Mouse (Mus musculus): ENCODE data around the gene Gm36210. TPM values are rescaled to one million over a fixed set of nuclear protein-coding genes. Genes with fewer than 3 reads are reported as not detected.

Gene Gm36210
- polyA plus RNA-seq, 1 experiment from 2014 or later, result not detected

DNA sequence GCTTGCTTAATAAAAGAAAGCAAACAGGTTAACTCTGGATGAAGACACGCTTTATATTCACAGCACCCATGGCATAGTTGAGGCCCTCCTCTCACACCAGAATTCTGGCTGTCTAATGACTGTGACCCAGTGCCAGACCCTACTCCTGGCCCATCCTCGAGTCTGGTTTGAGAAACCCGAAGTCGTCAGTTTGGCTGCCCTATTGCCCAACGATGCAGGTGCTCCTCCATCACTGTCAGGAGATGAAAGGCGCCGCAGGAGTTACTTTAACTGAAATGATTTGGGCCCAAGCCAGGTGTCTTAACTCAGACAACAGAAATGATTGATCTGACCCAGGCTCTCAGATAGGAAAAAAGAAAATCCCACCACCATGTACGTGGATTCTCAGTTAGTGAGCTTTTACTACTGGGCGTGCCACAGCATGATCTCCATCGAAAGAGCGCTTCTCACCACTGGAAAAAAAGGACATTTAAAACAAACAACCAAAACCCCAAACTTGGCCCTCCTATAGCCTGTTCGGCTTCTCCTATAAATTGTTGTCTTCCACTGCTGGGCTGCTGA is 46.8 kb downstream of the Gm36210 start:
- Histone ChIP-seq H3K4me2 (ENCODE audit: low read depth, low read length) (no peak overlapping the region), H3K36me3 (ENCODE audit: control insufficient read depth, insufficient read depth, low read length) (no peaks in the 10 kb centered on the region), H3K27me3 (ENCODE audit: control insufficient read depth, insufficient read depth, low read depth, low read length) (no peaks in the 10 kb centered on the region), H3K9ac (ENCODE audit: low read length) (no peak overlapping the region), H3K4me1 (replicated peaks; ENCODE audit: control insufficient read depth, insufficient read depth, low read length) (peaks cover 9% of the 10 kb centered on the region), H3K4me3 (ENCODE audit: low read length) (no peak overlapping the region), H3K27ac (ENCODE audit: low read length) (no peak overlapping the region), H3K9me3 (ENCODE audit: control insufficient read depth, low read length) (no peaks in the 10 kb centered on the region)
- WGBS, result 29% methylated on average over 12 of the region's 12 CpGs
- no peak for ATAC-seq (ENCODE audit: low read depth)

DNA sequence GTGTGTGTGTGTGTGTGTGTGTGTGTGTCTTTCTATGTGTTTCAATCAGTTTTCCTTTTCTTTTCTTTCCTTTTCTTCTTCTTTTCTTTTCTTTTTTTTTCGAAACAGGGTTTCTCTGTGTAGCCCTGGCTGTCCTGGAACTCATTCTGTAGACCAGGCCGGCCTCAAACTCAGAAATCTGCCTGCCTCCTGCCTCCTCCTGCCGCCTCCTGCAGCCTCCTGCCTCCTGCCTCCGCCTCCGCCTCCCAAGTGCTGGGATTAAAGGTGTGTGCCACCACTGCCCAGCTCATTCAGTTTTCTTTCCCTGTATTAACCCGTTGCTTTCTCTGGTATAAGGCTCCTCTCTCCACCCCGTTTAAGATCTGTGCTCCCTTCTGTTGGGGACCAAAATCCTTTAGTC is 49.0 kb downstream of the Gm36210 start:
- 54% methylated on average over 7 of the region's 7 CpGs for WGBS
- Histone ChIP-seq H3K27ac (ENCODE audit: low read length) (no peak overlapping the region), H3K9me3 (ENCODE audit: control insufficient read depth, low read length) (no peaks in the 10 kb centered on the region), H3K27me3 (ENCODE audit: control insufficient read depth, insufficient read depth, low read depth, low read length) (no peaks in the 10 kb centered on the region), H3K36me3 (ENCODE audit: control insufficient read depth, insufficient read depth, low read length) (no peaks in the 10 kb centered on the region), H3K4me2 (ENCODE audit: low read depth, low read length) (no peak overlapping the region), H3K9ac (ENCODE audit: low read length) (no peak overlapping the region), H3K4me3 (ENCODE audit: low read length) (no peak overlapping the region), H3K4me1 (replicated peaks; ENCODE audit: control insufficient read depth, insufficient read depth, low read length) (no peaks in the 10 kb centered on the region)
- ATAC-seq (ENCODE audit: low read depth), result no peak

DNA sequence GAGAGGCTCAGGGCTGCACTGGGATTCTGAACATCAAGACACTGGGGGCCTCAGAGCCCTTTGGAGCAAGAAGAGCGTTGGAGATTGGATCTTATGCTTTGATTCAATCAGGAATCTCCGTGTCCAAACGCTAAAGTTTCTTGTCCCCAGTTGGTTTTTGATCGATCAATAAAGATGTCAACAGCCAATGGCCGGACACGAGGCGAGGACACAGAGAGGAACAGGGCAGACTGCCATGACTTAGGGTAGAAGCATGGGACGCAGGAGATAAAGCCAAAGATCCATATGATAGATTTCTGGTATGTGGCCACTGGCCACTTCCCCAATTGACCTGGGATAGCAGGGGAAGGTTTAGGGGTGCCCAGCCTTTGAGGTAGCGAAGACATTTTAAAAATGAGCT is 49.8 kb downstream of the Gm36210 start:
- no peaks in the 10 kb centered on the region for H3K4me1 ChIP-seq (replicated peaks; ENCODE audit: control insufficient read depth, insufficient read depth, low read length)
- H3K4me2 ChIP-seq (ENCODE audit: low read depth, low read length), result no peak overlapping the region
- H3K36me3 ChIP-seq (ENCODE audit: control insufficient read depth, insufficient read depth, low read length), result no peaks in the 10 kb centered on the region
- no peak for ATAC-seq (ENCODE audit: low read depth)
- H3K9ac ChIP-seq (ENCODE audit: low read length), result no peak overlapping the region
- H3K9me3 ChIP-seq (ENCODE audit: control insufficient read depth, low read length), result no peaks in the 10 kb centered on the region
- 85% methylated on average over 9 of the region's 9 CpGs for WGBS
- H3K27me3 ChIP-seq (ENCODE audit: control insufficient read depth, insufficient read depth, low read depth, low read length), result no peaks in the 10 kb centered on the region
- no peak overlapping the region for H3K4me3 ChIP-seq (ENCODE audit: low read length)
- H3K27ac ChIP-seq (ENCODE audit: low read length), result no peak overlapping the region

DNA sequence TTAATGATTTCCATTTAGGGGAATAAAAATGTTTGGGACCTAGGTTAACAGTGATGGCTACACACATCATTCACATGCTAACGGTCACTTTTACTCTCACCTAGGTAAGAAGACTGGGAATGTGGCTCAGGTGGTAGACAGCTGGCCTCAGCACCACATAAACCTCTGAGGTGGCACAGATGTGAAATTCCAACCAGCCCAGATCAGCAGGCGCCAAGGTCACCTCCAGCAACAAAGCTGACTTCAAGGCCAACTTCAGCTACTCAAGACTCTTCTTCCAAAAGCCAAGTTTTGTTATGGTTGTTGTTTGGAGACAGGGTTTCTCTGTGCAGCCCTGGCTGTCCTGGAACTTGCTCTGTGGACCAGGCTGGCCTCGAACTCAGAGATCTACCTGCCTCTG is 52.7 kb downstream of the Gm36210 start:
- Histone ChIP-seq H3K36me3 (ENCODE audit: control insufficient read depth, insufficient read depth, low read length) (no peaks in the 10 kb centered on the region), H3K4me2 (ENCODE audit: low read depth, low read length) (no peak overlapping the region), H3K9ac (ENCODE audit: low read length) (no peak overlapping the region), H3K4me3 (ENCODE audit: low read length) (no peak overlapping the region), H3K4me1 (replicated peaks; ENCODE audit: control insufficient read depth, insufficient read depth, low read length) (no peaks in the 10 kb centered on the region), H3K9me3 (ENCODE audit: control insufficient read depth, low read length) (no peaks in the 10 kb centered on the region), H3K27ac (ENCODE audit: low read length) (no peak overlapping the region), H3K27me3 (ENCODE audit: control insufficient read depth, insufficient read depth, low read depth, low read length) (no peaks in the 10 kb centered on the region)
- ATAC-seq (ENCODE audit: low read depth), result no peak
- WGBS, result 79% methylated on average over 3 of the region's 3 CpGs

DNA sequence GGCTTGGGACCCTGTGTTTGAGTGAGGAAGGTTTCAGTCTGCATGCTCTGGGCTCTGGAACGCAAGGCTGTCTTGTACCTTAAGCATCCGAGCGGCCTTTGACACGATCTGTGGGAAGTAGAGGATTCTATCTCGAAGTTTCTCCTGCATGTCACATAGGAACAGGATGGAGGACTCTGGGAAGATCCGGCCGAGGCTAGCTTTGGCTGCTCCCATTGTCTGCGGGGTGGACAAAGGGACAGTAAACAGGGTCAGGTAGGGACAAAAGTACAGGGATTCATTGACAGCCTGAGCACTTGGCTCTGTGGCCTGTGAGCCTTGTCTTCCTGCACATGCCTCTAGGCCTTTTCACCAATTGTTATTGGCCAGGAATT is 55.0 kb downstream of the Gm36210 start:
- H3K4me2 ChIP-seq (ENCODE audit: low read depth, low read length), result no peak overlapping the region
- H3K9me3 ChIP-seq (ENCODE audit: control insufficient read depth, low read length), result no peaks in the 10 kb centered on the region
- H3K9ac ChIP-seq (ENCODE audit: low read length), result no peak overlapping the region
- H3K27me3 ChIP-seq (ENCODE audit: control insufficient read depth, insufficient read depth, low read depth, low read length), result no peaks in the 10 kb centered on the region
- 64% methylated on average over 8 of the region's 8 CpGs for WGBS
- H3K4me1 ChIP-seq (replicated peaks; ENCODE audit: control insufficient read depth, insufficient read depth, low read length), result no peaks in the 10 kb centered on the region
- H3K27ac ChIP-seq (ENCODE audit: low read length), result no peak overlapping the region
- no peak overlapping the region for H3K4me3 ChIP-seq (ENCODE audit: low read length)
- no peaks in the 10 kb centered on the region for H3K36me3 ChIP-seq (ENCODE audit: control insufficient read depth, insufficient read depth, low read length)
- no peak for ATAC-seq (ENCODE audit: low read depth)

DNA sequence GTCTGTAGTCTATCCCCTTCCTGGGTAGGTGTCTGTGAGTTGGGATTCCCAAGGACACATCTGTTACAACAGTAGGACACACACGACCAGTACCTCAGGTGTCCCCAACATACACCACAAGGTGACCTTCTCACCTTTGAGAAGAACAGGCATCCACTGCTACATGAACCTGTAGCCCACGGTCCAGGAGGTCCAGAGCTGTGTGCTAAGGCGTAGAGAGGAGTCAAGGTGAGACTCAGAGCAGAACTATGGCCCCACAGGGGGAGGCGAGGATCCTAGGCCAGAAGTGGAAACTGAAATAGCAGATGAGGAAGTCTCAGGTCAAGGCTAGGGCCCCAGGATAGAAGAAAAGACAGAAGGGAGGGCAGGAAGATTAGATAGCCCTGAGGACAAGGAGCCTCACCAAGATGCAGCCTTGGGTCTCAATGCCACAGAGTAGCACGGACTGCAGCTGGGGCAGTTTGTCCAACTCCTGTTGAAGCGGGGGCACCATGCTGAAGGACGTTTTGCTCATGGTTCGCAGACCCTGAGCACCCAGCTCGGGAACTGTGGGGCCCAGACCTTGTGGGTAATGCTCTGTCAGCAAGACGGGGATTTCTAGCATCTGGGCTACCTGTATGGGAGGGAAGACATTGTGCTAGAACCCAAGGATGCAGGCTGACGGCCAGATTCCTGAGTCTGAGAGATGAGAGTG is 55.5 kb downstream of the Gm36210 start:
- H3K4me1 ChIP-seq (replicated peaks; ENCODE audit: control insufficient read depth, insufficient read depth, low read length), result no peaks in the 10 kb centered on the region
- WGBS, result 71% methylated on average over 11 of the region's 11 CpGs

GRCm38 (mm10) chr7:4849372-4849771 is 56.9 kb downstream of the Gm36210 start:
- Histone ChIP-seq H3K4me3 (ENCODE audit: low read length) (no peak overlapping the region), H3K36me3 (ENCODE audit: control insufficient read depth, insufficient read depth, low read length) (no peaks in the 10 kb centered on the region), H3K9me3 (ENCODE audit: control insufficient read depth, low read length) (no peaks in the 10 kb centered on the region; the same call in 1 of the 2 replicates), H3K27me3 (ENCODE audit: control insufficient read depth, insufficient read depth, low read depth, low read length) (peaks cover 12% of the 10 kb centered on the region), H3K27ac (ENCODE audit: low read length) (no peak overlapping the region), H3K4me2 (ENCODE audit: low read depth, low read length) (no peak overlapping the region), H3K4me1 (replicated peaks; ENCODE audit: control insufficient read depth, insufficient read depth, low read length) (peaks cover 5% of the 10 kb centered on the region), H3K9ac (ENCODE audit: low read length) (no peak overlapping the region)
- WGBS, result 42% methylated on average over 9 of the region's 9 CpGs
- ATAC-seq (ENCODE audit: low read depth), result no peak

More for the DNA sequence above, 55.5 kb downstream of the Gm36210 start:
- H3K27ac ChIP-seq (ENCODE audit: low read length), result no peak overlapping the region
- H3K27me3 ChIP-seq (ENCODE audit: control insufficient read depth, insufficient read depth, low read depth, low read length), result no peaks in the 10 kb centered on the region
- H3K4me3 ChIP-seq (ENCODE audit: low read length), result no peak overlapping the region
- H3K9me3 ChIP-seq (ENCODE audit: control insufficient read depth, low read length), result no peaks in the 10 kb centered on the region
- H3K4me2 ChIP-seq (ENCODE audit: low read depth, low read length), result no peak overlapping the region
- no peaks in the 10 kb centered on the region for H3K36me3 ChIP-seq (ENCODE audit: control insufficient read depth, insufficient read depth, low read length)
- no peak overlapping the region for H3K9ac ChIP-seq (ENCODE audit: low read length)
- ATAC-seq (ENCODE audit: low read depth), result no peak

Other genes with a start within 250 kb of the Gm36210 start
- gene Ppp6r1, start 247.5 kb downstream of the Gm36210 start, polyA plus RNA-seq (2015; fragmentation: Nextera tagmentation; extraction: Ambion mirVana), result 3.5 and 3.9 TPM in 2 replicates
- 85.7 and 90.9 TPM in 2 replicates for gene Hspbp1, start 221.4 kb downstream of the Gm36210 start, polyA plus RNA-seq (2015; fragmentation: Nextera tagmentation; extraction: Ambion mirVana)
- 0.68 and 0.74 TPM in 2 replicates for gene Brsk1, start 215.9 kb downstream of the Gm36210 start, polyA plus RNA-seq (2015; fragmentation: Nextera tagmentation; extraction: Ambion mirVana)
- gene Tmem150b, start 181.3 kb downstream of the Gm36210 start, polyA plus RNA-seq (2015; fragmentation: Nextera tagmentation; extraction: Ambion mirVana), result 0.14 TPM in 1 of 2 replicates, not detected in the other
- gene Kmt5c, start 166.4 kb downstream of the Gm36210 start, polyA plus RNA-seq (2015; fragmentation: Nextera tagmentation; extraction: Ambion mirVana), result 57.2 and 60.2 TPM in 2 replicates
- 77.9 and 94.0 TPM in 2 replicates for gene Cox6b2, start 153.4 kb downstream of the Gm36210 start, polyA plus RNA-seq (2015; fragmentation: Nextera tagmentation; extraction: Ambion mirVana)
- gene Fam71e2, start 135.2 kb downstream of the Gm36210 start, polyA plus RNA-seq (2015; fragmentation: Nextera tagmentation; extraction: Ambion mirVana), result not detected in 2 replicates
- gene Il11, start 123.7 kb downstream of the Gm36210 start, polyA plus RNA-seq (2015; fragmentation: Nextera tagmentation; extraction: Ambion mirVana), result 0.18 and 0.19 TPM in 2 replicates
- gene Tmem190, start 123.6 kb downstream of the Gm36210 start, polyA plus RNA-seq (2015; fragmentation: Nextera tagmentation; extraction: Ambion mirVana), result 0.34 and 0.48 TPM in 2 replicates
- gene Tmem238, start 116.9 kb downstream of the Gm36210 start, polyA plus RNA-seq (2015; fragmentation: Nextera tagmentation; extraction: Ambion mirVana), result 14.7 and 17.9 TPM in 2 replicates
- 337 and 342 TPM in 2 replicates for gene Rpl28, start 113.6 kb downstream of the Gm36210 start, polyA plus RNA-seq (2015; fragmentation: Nextera tagmentation; extraction: Ambion mirVana)
- 355 and 372 TPM in 2 replicates for gene Ube2s, start 93.9 kb downstream of the Gm36210 start, polyA plus RNA-seq (2015; fragmentation: Nextera tagmentation; extraction: Ambion mirVana)
- gene Shisa7, start 61.8 kb downstream of the Gm36210 start, polyA plus RNA-seq (2015; fragmentation: Nextera tagmentation; extraction: Ambion mirVana), result 0.99 and 1.2 TPM in 2 replicates
- gene Isoc2b, start 36.3 kb downstream of the Gm36210 start, polyA plus RNA-seq (2015; fragmentation: Nextera tagmentation; extraction: Ambion mirVana), result 14.1 and 15.7 TPM in 2 replicates
- gene Isoc2a, start 29.4 kb downstream of the Gm36210 start, polyA plus RNA-seq (2015; fragmentation: Nextera tagmentation; extraction: Ambion mirVana), result 0.87 and 1.3 TPM in 2 replicates
- gene Zfp628, start 8.7 kb upstream of the Gm36210 start, polyA plus RNA-seq (2015; fragmentation: Nextera tagmentation; extraction: Ambion mirVana), result 3.4 and 3.7 TPM in 2 replicates
- 2.5 and 2.7 TPM in 2 replicates for gene Nat14, start 15.5 kb upstream of the Gm36210 start, polyA plus RNA-seq (2015; fragmentation: Nextera tagmentation; extraction: Ambion mirVana)
- gene Ssc5d, start 19.3 kb upstream of the Gm36210 start, polyA plus RNA-seq (2015; fragmentation: Nextera tagmentation; extraction: Ambion mirVana), result 2.1 and 2.4 TPM in 2 replicates
- gene Sbk2, start 57.9 kb upstream of the Gm36210 start, polyA plus RNA-seq (2015; fragmentation: Nextera tagmentation; extraction: Ambion mirVana), result 0.85 and 1.0 TPM in 2 replicates
- 0.72 and 1.0 TPM in 2 replicates for gene Sbk3, start 64.7 kb upstream of the Gm36210 start, polyA plus RNA-seq (2015; fragmentation: Nextera tagmentation; extraction: Ambion mirVana)
- gene Zfp579, start 89.6 kb upstream of the Gm36210 start, polyA plus RNA-seq (2015; fragmentation: Nextera tagmentation; extraction: Ambion mirVana), result 32.3 and 35.0 TPM in 2 replicates
- 19.3 and 21.4 TPM in 2 replicates for gene Zfp524, start 107.9 kb upstream of the Gm36210 start, polyA plus RNA-seq (2015; fragmentation: Nextera tagmentation; extraction: Ambion mirVana)
- gene Fiz1, start 108.2 kb upstream of the Gm36210 start, polyA plus RNA-seq (2015; fragmentation: Nextera tagmentation; extraction: Ambion mirVana), result 33.1 and 34.5 TPM in 2 replicates
- gene Gm44973, start 109.0 kb upstream of the Gm36210 start, polyA plus RNA-seq (2015; fragmentation: Nextera tagmentation; extraction: Ambion mirVana), result 1.2 and 1.3 TPM in 2 replicates
- 5.5 and 5.7 TPM in 2 replicates for gene Zfp865, start 113.9 kb upstream of the Gm36210 start, polyA plus RNA-seq (2015; fragmentation: Nextera tagmentation; extraction: Ambion mirVana)
- gene Ccdc106, start 114.0 kb upstream of the Gm36210 start, polyA plus RNA-seq (2015; fragmentation: Nextera tagmentation; extraction: Ambion mirVana), result 5.3 and 5.5 TPM in 2 replicates
- gene 4632433K11Rik, start 127.6 kb upstream of the Gm36210 start, polyA plus RNA-seq (2015; fragmentation: Nextera tagmentation; extraction: Ambion mirVana), result not detected in 2 replicates
- 4.9 and 7.0 TPM in 2 replicates for gene Zfp784, start 131.9 kb upstream of the Gm36210 start, polyA plus RNA-seq (2015; fragmentation: Nextera tagmentation; extraction: Ambion mirVana)
- 26.7 and 27.0 TPM in 2 replicates for gene Zfp580, start 145.0 kb upstream of the Gm36210 start, polyA plus RNA-seq (2015; fragmentation: Nextera tagmentation; extraction: Ambion mirVana)
- 109 and 110 TPM in 2 replicates for gene U2af2, start 155.6 kb upstream of the Gm36210 start, polyA plus RNA-seq (2015; fragmentation: Nextera tagmentation; extraction: Ambion mirVana)
- gene Epn1, start 173.7 kb upstream of the Gm36210 start, polyA plus RNA-seq (2015; fragmentation: Nextera tagmentation; extraction: Ambion mirVana), result 53.8 and 54.8 TPM in 2 replicates
- not detected in 2 replicates for gene Rfpl4, start 210.4 kb upstream of the Gm36210 start, polyA plus RNA-seq (2015; fragmentation: Nextera tagmentation; extraction: Ambion mirVana)
- gene Rasl2-9, start 219.4 kb upstream of the Gm36210 start, polyA plus RNA-seq (2015; fragmentation: Nextera tagmentation; extraction: Ambion mirVana), result 0.43 and 0.51 TPM in 2 replicates
- gene Vmn1r55, start 243.2 kb upstream of the Gm36210 start, polyA plus RNA-seq (2015; fragmentation: Nextera tagmentation; extraction: Ambion mirVana), result not detected in 2 replicates

Measured in lung, embryonic 16.5 days (tissue).